8 mouse cellular contexts compared by ENCODE assay signal in genomic region chr15:102246866-102247251, GRCm38 (mm10). TPM values are rescaled to one million over a fixed set of nuclear protein-coding genes. Genes with fewer than 3 reads are reported as not detected.
A peak's percentile ranks its signal among the peaks of the same experiment; 100 is the strongest.
DNase-seq lines count a peak whose midpoint lies in the region; ATAC-seq and TF ChIP-seq lines count a peak whose summit lies in the region.

No protein-coding gene starts in this region.

- TF ChIP-seq CTCF in bone marrow, adult 2 months (IDR thresholded peaks at IDR 0.05; ENCODE audit: control insufficient read depth, insufficient read depth, low read length): no peak
- TF ChIP-seq CTCF in embryonic fibroblast, embryonic 13.5 days (IDR thresholded peaks at IDR 0.05; ENCODE audit: borderline replicate concordance, insufficient read depth, low read length): no peak

- no peaks in the 10 kb centered on the region for H3K36me3 ChIP-seq in heart, embryonic 12.5 days
- H3K36me3 ChIP-seq in kidney, embryonic 16.5 days (ENCODE audit: insufficient read depth, low read length): no peaks in the 10 kb centered on the region
- H3K36me3 ChIP-seq in liver, embryonic 11.5 days (ENCODE audit: control insufficient read depth, insufficient read depth, low read length): no peaks in the 10 kb centered on the region
- 0 out of 2 replicates have a peak, but pooled peaks cover under 1% of the 10 kb centered on the region for H3K36me3 ChIP-seq in stomach, embryonic 15.5 days

- peaks cover 71% of the 10 kb centered on the region for H3K27me3 ChIP-seq in heart, embryonic 12.5 days (replicated peaks)
- no peaks in the 10 kb centered on the region for H3K27me3 ChIP-seq in kidney, embryonic 16.5 days (ENCODE audit: insufficient read depth, low read length)
- peaks cover 84% of the 10 kb centered on the region for H3K27me3 ChIP-seq in liver, embryonic 11.5 days (replicated peaks; ENCODE audit: control insufficient read depth, insufficient read depth, low read length)
- no peaks in the 10 kb centered on the region for H3K27me3 ChIP-seq in stomach, embryonic 15.5 days (replicated peaks)

- ATAC-seq in heart, embryonic 12.5 days (ENCODE audit: insufficient number of reproducible peaks, low FRiP score): peak; percentile 74
- peak; percentile 77 for ATAC-seq in kidney, embryonic 16.5 days (ENCODE audit: low FRiP score, low TSS enrichment)
- ATAC-seq in liver, embryonic 11.5 days (replicated peaks; ENCODE audit: low FRiP score): peak; percentile 39
- peak; percentile 76 for ATAC-seq in stomach, embryonic 15.5 days (ENCODE audit: insufficient read depth, low FRiP score, low read depth)

- H3K9me3 ChIP-seq in heart, embryonic 12.5 days (replicated peaks): no peaks in the 10 kb centered on the region
- no peaks in the 10 kb centered on the region for H3K9me3 ChIP-seq in kidney, embryonic 16.5 days (ENCODE audit: low read length)
- no peaks in the 10 kb centered on the region for H3K9me3 ChIP-seq in liver, embryonic 11.5 days (ENCODE audit: control insufficient read depth, low read length)
- H3K9me3 ChIP-seq in stomach, embryonic 15.5 days: no peaks in the 10 kb centered on the region

- peak overlapping the region; percentile 98 for H3K4me2 ChIP-seq in heart, embryonic 12.5 days
- peak overlapping the region; percentile 98 for H3K4me2 ChIP-seq in kidney, embryonic 16.5 days (replicated peaks; ENCODE audit: low read depth, low read length)
- peak overlapping the region; percentile 89 for H3K4me2 ChIP-seq in liver, embryonic 11.5 days
- H3K4me2 ChIP-seq in stomach, embryonic 15.5 days: peak overlapping the region; percentile 92

- TF ChIP-seq POLR2A in bone marrow, adult 2 months (IDR thresholded peaks at IDR 0.05; ENCODE audit: borderline replicate concordance, control insufficient read depth, low read depth, low read length): peak; percentile 40; the same call in 1 of the 2 replicates
- TF ChIP-seq POLR2A in embryonic fibroblast, embryonic 13.5 days (IDR thresholded peaks at IDR 0.05; ENCODE audit: low read depth, low read length): peak; percentile 49; the same call in 1 of the 2 replicates

- H3K9ac ChIP-seq in heart, embryonic 12.5 days: peak overlapping the region; percentile 77
- peak overlapping the region; percentile 84 for H3K9ac ChIP-seq in kidney, embryonic 16.5 days (replicated peaks; ENCODE audit: low read length)
- H3K9ac ChIP-seq in liver, embryonic 11.5 days (ENCODE audit: low read depth, low read length): 0 out of 2 replicates have a peak overlapping the region, but pooled peaks have one; percentile 58
- H3K9ac ChIP-seq in stomach, embryonic 15.5 days: 0 out of 2 replicates have a peak overlapping the region, but pooled peaks have one; percentile 65

- peak overlapping the region; percentile 81 for H3K27ac ChIP-seq in bone marrow, adult 2 months (ENCODE audit: control insufficient read depth, insufficient read depth, low read depth, low read length, poor library complexity)
- H3K27ac ChIP-seq in embryonic fibroblast, embryonic 13.5 days (ENCODE audit: insufficient read depth, low read length): peak overlapping the region; percentile 91
- H3K27ac ChIP-seq in heart, embryonic 12.5 days (ENCODE audit: poor library complexity, severe bottlenecking): peak overlapping the region; percentile 94
- peak overlapping the region; percentile 99 for H3K27ac ChIP-seq in kidney, embryonic 16.5 days (ENCODE audit: low read length)
- peak overlapping the region; percentile 81 for H3K27ac ChIP-seq in liver, embryonic 11.5 days (ENCODE audit: low read depth, low read length)
- H3K27ac ChIP-seq in stomach, embryonic 15.5 days: peak overlapping the region; percentile 100

- peaks cover 1% of the 10 kb centered on the region; the same call in 1 of the 2 replicates for H3K4me1 ChIP-seq in bone marrow, adult 2 months (ENCODE audit: control insufficient read depth, insufficient read depth, low read length)
- H3K4me1 ChIP-seq in embryonic fibroblast, embryonic 13.5 days (ENCODE audit: control insufficient read depth, insufficient read depth, low read length): peaks cover 17% of the 10 kb centered on the region
- H3K4me1 ChIP-seq in heart, embryonic 12.5 days (replicated peaks): peaks cover 68% of the 10 kb centered on the region
- peaks cover 60% of the 10 kb centered on the region for H3K4me1 ChIP-seq in kidney, embryonic 16.5 days (ENCODE audit: insufficient read depth, low read length)
- peaks cover 46% of the 10 kb centered on the region for H3K4me1 ChIP-seq in liver, embryonic 11.5 days (replicated peaks; ENCODE audit: control insufficient read depth, insufficient read depth, low read length)
- H3K4me1 ChIP-seq in stomach, embryonic 15.5 days: peaks cover 57% of the 10 kb centered on the region

- under 1% methylated on average over 32 of the region's 35 CpGs for WGBS in bone marrow, adult 2 months
- WGBS in heart, embryonic 12.5 days: under 1% methylated on average over 29 of the region's 35 CpGs
- WGBS in kidney, embryonic 16.5 days: under 1% methylated on average over 31 of the region's 35 CpGs
- WGBS in liver, embryonic 11.5 days: under 1% methylated on average over 35 of the region's 35 CpGs
- WGBS in stomach, embryonic 15.5 days: under 1% methylated on average over 32 of the region's 35 CpGs

- peak overlapping the region; percentile 85 for H3K4me3 ChIP-seq in bone marrow, adult 2 months (replicated peaks; ENCODE audit: control insufficient read depth, low read depth, low read length)
- peak overlapping the region; percentile 67 for H3K4me3 ChIP-seq in embryonic fibroblast, embryonic 13.5 days (ENCODE audit: insufficient read depth, low read length)
- peak overlapping the region; percentile 67 for H3K4me3 ChIP-seq in heart, embryonic 12.5 days
- H3K4me3 ChIP-seq in kidney, embryonic 16.5 days (ENCODE audit: low read length): peak overlapping the region; percentile 71
- H3K4me3 ChIP-seq in liver, embryonic 11.5 days (ENCODE audit: low read depth, low read length): peak overlapping the region; percentile 51
- H3K4me3 ChIP-seq in stomach, embryonic 15.5 days (replicated peaks): peak overlapping the region; percentile 64

- DNase-seq in CD4-positive helper T cell, adult 2 months (ENCODE audit: low read depth, low spot score): peak; percentile 89
- peak; percentile 85 for DNase-seq in liver, embryonic 11.5 days (ENCODE audit: low spot score)
- DNase-seq in naive thymus-derived CD4-positive, alpha-beta T cell, adult 2 months (ENCODE audit: low read depth): peak; percentile 86

RNA-seq across cellular contexts. Expression of gene Rarg, which starts 10.5 kb away (rescaled TPM):
- 17.1 and 36.3 TPM in 2 replicates for polyA plus RNA-seq in bone marrow, adult 2 months (2011; ENCODE audit: insufficient read depth, insufficient read length, low replicate concordance, missing spikeins)
- 70.6 and 91.2 TPM in 2 replicates for polyA plus RNA-seq in embryonic fibroblast, embryonic 13.5 days (2011; ENCODE audit: insufficient read length, low read depth, missing spikeins)
- 12.0 TPM in 2 replicates for polyA plus RNA-seq in heart, embryonic 12.5 days (2016; fragmentation: Nextera tagmentation; extraction: Ambion mirVana)
- 31.9 and 35.4 TPM in 2 replicates for polyA plus RNA-seq in kidney, embryonic 16.5 days (2015; fragmentation: Nextera tagmentation; extraction: Ambion mirVana)
- 11.1 and 11.5 TPM in 2 replicates for polyA plus RNA-seq in liver, embryonic 11.5 days (2014; fragmentation: Nextera tagmentation; extraction: Ambion mirVana)
- 29.8 and 33.8 TPM in 2 replicates for polyA plus RNA-seq in stomach, embryonic 15.5 days (2015; fragmentation: Nextera tagmentation; extraction: Ambion mirVana)

RNA-seq across cellular contexts. Expression of gene Itgb7, which starts 15.1 kb away (rescaled TPM):
- polyA plus RNA-seq in bone marrow, adult 2 months (2011; ENCODE audit: insufficient read depth, insufficient read length, low replicate concordance, missing spikeins): 39.1 and 140 TPM in 2 replicates
- 0.51 TPM in 1 of 2 replicates, not detected in the other for polyA plus RNA-seq in embryonic fibroblast, embryonic 13.5 days (2011; ENCODE audit: insufficient read length, low read depth, missing spikeins)
- 0.38 and 0.72 TPM in 2 replicates for polyA plus RNA-seq in heart, embryonic 12.5 days (2016; fragmentation: Nextera tagmentation; extraction: Ambion mirVana)
- 1.4 and 1.9 TPM in 2 replicates for polyA plus RNA-seq in kidney, embryonic 16.5 days (2015; fragmentation: Nextera tagmentation; extraction: Ambion mirVana)
- 3.9 and 4.1 TPM in 2 replicates for polyA plus RNA-seq in liver, embryonic 11.5 days (2014; fragmentation: Nextera tagmentation; extraction: Ambion mirVana)
- polyA plus RNA-seq in stomach, embryonic 15.5 days (2015; fragmentation: Nextera tagmentation; extraction: Ambion mirVana): 9.6 and 12.7 TPM in 2 replicates

RNA-seq across cellular contexts. Expression of gene Gm9918, which starts 23.5 kb away (rescaled TPM):
- polyA plus RNA-seq in bone marrow, adult 2 months (2011; ENCODE audit: insufficient read depth, insufficient read length, low replicate concordance, missing spikeins): not detected in 2 replicates
- polyA plus RNA-seq in embryonic fibroblast, embryonic 13.5 days (2011; ENCODE audit: insufficient read length, low read depth, missing spikeins): 0.30 TPM in 1 of 2 replicates, not detected in the other
- 0.19 TPM in 1 of 2 replicates, not detected in the other for polyA plus RNA-seq in heart, embryonic 12.5 days (2016; fragmentation: Nextera tagmentation; extraction: Ambion mirVana)
- 0.36 and 0.89 TPM in 2 replicates for polyA plus RNA-seq in kidney, embryonic 16.5 days (2015; fragmentation: Nextera tagmentation; extraction: Ambion mirVana)
- polyA plus RNA-seq in liver, embryonic 11.5 days (2014; fragmentation: Nextera tagmentation; extraction: Ambion mirVana): 0.13 TPM in 1 of 2 replicates, not detected in the other
- polyA plus RNA-seq in stomach, embryonic 15.5 days (2015; fragmentation: Nextera tagmentation; extraction: Ambion mirVana): 0.27 and 0.30 TPM in 2 replicates

RNA-seq across cellular contexts. Expression of gene Mfsd5, which starts 32.4 kb away (rescaled TPM):
- polyA plus RNA-seq in bone marrow, adult 2 months (2011; ENCODE audit: insufficient read depth, insufficient read length, low replicate concordance, missing spikeins): 10.5 and 13.5 TPM in 2 replicates
- 47.3 and 55.8 TPM in 2 replicates for polyA plus RNA-seq in embryonic fibroblast, embryonic 13.5 days (2011; ENCODE audit: insufficient read length, low read depth, missing spikeins)
- 46.2 and 48.2 TPM in 2 replicates for polyA plus RNA-seq in heart, embryonic 12.5 days (2016; fragmentation: Nextera tagmentation; extraction: Ambion mirVana)
- 76.5 and 78.8 TPM in 2 replicates for polyA plus RNA-seq in kidney, embryonic 16.5 days (2015; fragmentation: Nextera tagmentation; extraction: Ambion mirVana)
- polyA plus RNA-seq in liver, embryonic 11.5 days (2014; fragmentation: Nextera tagmentation; extraction: Ambion mirVana): 58.8 and 60.7 TPM in 2 replicates
- 66.3 and 66.4 TPM in 2 replicates for polyA plus RNA-seq in stomach, embryonic 15.5 days (2015; fragmentation: Nextera tagmentation; extraction: Ambion mirVana)

RNA-seq across cellular contexts. Expression of gene Csad, which starts 42.3 kb away (rescaled TPM):
- 13.6 and 18.5 TPM in 2 replicates for polyA plus RNA-seq in bone marrow, adult 2 months (2011; ENCODE audit: insufficient read depth, insufficient read length, low replicate concordance, missing spikeins)
- polyA plus RNA-seq in embryonic fibroblast, embryonic 13.5 days (2011; ENCODE audit: insufficient read length, low read depth, missing spikeins): 36.5 and 42.7 TPM in 2 replicates
- polyA plus RNA-seq in heart, embryonic 12.5 days (2016; fragmentation: Nextera tagmentation; extraction: Ambion mirVana): 39.1 and 39.4 TPM in 2 replicates
- 131 and 153 TPM in 2 replicates for polyA plus RNA-seq in kidney, embryonic 16.5 days (2015; fragmentation: Nextera tagmentation; extraction: Ambion mirVana)
- polyA plus RNA-seq in liver, embryonic 11.5 days (2014; fragmentation: Nextera tagmentation; extraction: Ambion mirVana): 33.3 and 35.1 TPM in 2 replicates
- 63.3 and 64.3 TPM in 2 replicates for polyA plus RNA-seq in stomach, embryonic 15.5 days (2015; fragmentation: Nextera tagmentation; extraction: Ambion mirVana)

Comparison
In these comparisons a context has a peak if more than half of its experiments do, and no peak if none do; other contexts are left out.
1. Peak in every context shown above with its lines: DNase-seq, ATAC-seq, H3K4me3 ChIP-seq and H3K27ac ChIP-seq.